Mouse (Mus musculus) C2C12 (cell line): ENCODE measurements around the gene Snx8. TPM values are rescaled to one million over a fixed set of nuclear protein-coding genes. Genes with fewer than 3 reads are reported as not detected.

ENCODE experiments used
- H3K27me3 ChIP-seq: one replicate; pipeline ENCODE4 v1.6.1; 2011; ENCODE audit not compliant: control insufficient read depth, insufficient read depth, insufficient read length
- H3K36me3 ChIP-seq: one replicate; pipeline ENCODE4 v1.6.1; 2011; ENCODE audit not compliant: control insufficient read depth, insufficient read depth
- H3K4me3 ChIP-seq: one replicate; pipeline ENCODE4 v1.5.1; 2011; ENCODE audit warnings: mild to moderate bottlenecking, control low read depth; ENCODE audit not compliant: poor library complexity, insufficient read depth, severe bottlenecking
- H3K79me2 ChIP-seq: one replicate; pipeline ENCODE4 v1.6.1; 2011; ENCODE audit not compliant: control insufficient read depth, insufficient read depth
- H3K79me3 ChIP-seq: one replicate; pipeline ENCODE4 v1.6.1; 2011; ENCODE audit warnings: low read depth, control low read depth
- H3ac ChIP-seq: one replicate; pipeline ENCODE3; 2011; ENCODE audit warnings: low read depth; ENCODE audit not compliant: control insufficient read depth, insufficient read length
- CEBPB ChIP-seq: IDR thresholded peaks from one replicate; pipeline ENCODE4 v1.6.1; 2011; ENCODE audit warnings: low read depth, mild to moderate bottlenecking, control low read depth, moderate library complexity
- CTCF ChIP-seq: IDR thresholded peaks from one replicate; pipeline ENCODE4 v1.5.1; 2011; ENCODE audit not compliant: control insufficient read depth, insufficient read depth, insufficient read length
- FOSL1 ChIP-seq: IDR thresholded peaks from one replicate; pipeline ENCODE4 v1.8.0; 2011; ENCODE audit warnings: mild to moderate bottlenecking, low read length; ENCODE audit not compliant: poor library complexity, insufficient read depth, severe bottlenecking
- MAX ChIP-seq: IDR thresholded peaks from one replicate; pipeline ENCODE4 v1.6.1; 2011; ENCODE audit warnings: mild to moderate bottlenecking, control low read depth
- MYOD1 ChIP-seq: IDR thresholded peaks from one replicate; pipeline ENCODE4 v1.6.1; 2011; ENCODE audit warnings: low read depth; ENCODE audit not compliant: control insufficient read depth, insufficient read length
- MYOG ChIP-seq: IDR thresholded peaks from one replicate; pipeline ENCODE4 v1.6.1; 2011; ENCODE audit not compliant: control insufficient read depth, insufficient read length; ENCODE audit errors: extremely low read depth
- USF1 ChIP-seq: IDR thresholded peaks from one replicate; pipeline ENCODE4 v1.6.1; 2011; ENCODE audit warnings: low read depth, mild to moderate bottlenecking, control low read depth, moderate library complexity
- polyA plus RNA-seq: library from polyadenylated mRNA; unstranded; fragments of >200 nt; fragmentation: generic; extraction: Trizol; gene quantifications from one replicate; pipeline ENCODE4 v1.2.1, GENCODE M21; 2012; ENCODE audit warnings: missing spikeins

The Snx8 gene
- polyA plus RNA-seq, 1 experiment: 37.1 TPM

- no peak for TF ChIP-seq CEBPB
- TF ChIP-seq MAX: no peak
- no peak for TF ChIP-seq USF1
- TF ChIP-seq MYOD1: no peak
- no peak for TF ChIP-seq FOSL1
- no peak for TF ChIP-seq MYOG
- no peak for TF ChIP-seq CTCF
- H3K4me3 ChIP-seq: no peak overlapping the region
- H3K79me3 ChIP-seq: peaks cover 34% of the 10 kb centered on the region
- peaks cover 4% of the 10 kb centered on the region for H3K36me3 ChIP-seq
- peaks cover 3% of the 10 kb centered on the region for H3K27me3 ChIP-seq
- H3K79me2 ChIP-seq: peaks cover 43% of the 10 kb centered on the region
- H3ac ChIP-seq: peak overlapping the region; percentile 28
Observed at GRCm38 (mm10) chr5:140389647-140390046, 585 bp upstream of the Snx8 start.

- Histone ChIP-seq H3K4me3 (peak overlapping the region; percentile 47), H3K27me3 (peaks cover 3% of the 10 kb centered on the region)
- TF ChIP-seq FOSL1 (no peak), MYOG (no peak), MYOD1 (no peak), CEBPB (no peak), MAX (no peak), USF1 (no peak), CTCF (no peak)
Observed at GRCm38 (mm10) chr5:140387816-140388510, 1.1 kb downstream of the Snx8 start.

GRCm38 (mm10) chr5:140387236-140387635 lies 1.8 kb downstream of the Snx8 start:
- no peak overlapping the region for H3ac ChIP-seq
- TF ChIP-seq CEBPB (no peak), MYOD1 (no peak), FOSL1 (no peak), CTCF (no peak), USF1 (no peak), MYOG (no peak), MAX (no peak)
- H3K27me3 ChIP-seq: peaks cover 3% of the 10 kb centered on the region
- H3K79me3 ChIP-seq: peaks cover 46% of the 10 kb centered on the region
- H3K79me2 ChIP-seq: peaks cover 65% of the 10 kb centered on the region
- H3K4me3 ChIP-seq: no peak overlapping the region
- H3K36me3 ChIP-seq: peaks cover 4% of the 10 kb centered on the region

More at GRCm38 (mm10) chr5:140387816-140388510, 1.1 kb downstream of the Snx8 start:
- peaks cover 39% of the 10 kb centered on the region for H3K79me3 ChIP-seq
- no peak overlapping the region for H3ac ChIP-seq
- H3K36me3 ChIP-seq: peaks cover 4% of the 10 kb centered on the region
- peaks cover 58% of the 10 kb centered on the region for H3K79me2 ChIP-seq

GRCm38 (mm10) chr5:140384462-140384861 lies 4.6 kb downstream of the Snx8 start:
- Histone ChIP-seq H3K36me3 (peaks cover 7% of the 10 kb centered on the region), H3K27me3 (no peaks in the 10 kb centered on the region), H3K4me3 (no peak overlapping the region), H3K79me2 (peaks cover 93% of the 10 kb centered on the region), H3ac (no peak overlapping the region), H3K79me3 (peaks cover 72% of the 10 kb centered on the region)
- no peak for TF ChIP-seq FOSL1
- no peak for TF ChIP-seq CTCF
- TF ChIP-seq MAX: no peak
- no peak for TF ChIP-seq CEBPB
- no peak for TF ChIP-seq USF1
- no peak for TF ChIP-seq MYOD1
- no peak for TF ChIP-seq MYOG

DNA sequence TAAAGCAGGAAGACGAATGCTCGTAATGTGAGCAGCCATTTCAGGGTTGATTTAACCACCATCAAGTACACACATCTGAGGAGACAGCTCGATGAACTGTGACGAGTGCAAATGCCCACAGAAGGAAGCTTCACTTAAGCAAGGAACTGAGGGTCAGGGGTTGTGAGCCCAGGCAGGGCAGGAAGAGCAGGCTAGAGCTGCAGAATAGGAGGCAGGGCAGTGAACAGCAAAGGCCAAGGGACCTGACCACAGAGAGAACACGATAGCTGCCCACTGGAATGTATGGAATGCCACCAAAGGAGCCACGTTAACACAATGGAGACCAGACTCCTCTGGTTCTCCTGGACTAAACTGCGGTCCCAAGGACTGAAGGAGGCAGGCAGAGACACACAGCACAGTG lies 5.5 kb downstream of the Snx8 start:
- H3K79me2 ChIP-seq: peaks cover 99% of the 10 kb centered on the region
- H3K36me3 ChIP-seq: peaks cover 7% of the 10 kb centered on the region
- H3K4me3 ChIP-seq: no peak overlapping the region
- no peak for TF ChIP-seq USF1
- no peak for TF ChIP-seq MYOD1
- TF ChIP-seq CEBPB: no peak
- TF ChIP-seq CTCF: no peak
- TF ChIP-seq MYOG: no peak
- TF ChIP-seq FOSL1: no peak
- no peak for TF ChIP-seq MAX
- peak overlapping the region; percentile 25 for H3ac ChIP-seq
- no peaks in the 10 kb centered on the region for H3K27me3 ChIP-seq
- H3K79me3 ChIP-seq: peaks cover 73% of the 10 kb centered on the region
